Mouse (Mus musculus) liver, embryonic 14 days (tissue): Measurements from ENCODE around the gene Cct8. TPM values are rescaled to one million over a fixed set of nuclear protein-coding genes. Genes with fewer than 3 reads are reported as not detected.

Source experiments
- polyA plus RNA-seq: library from polyadenylated mRNA; depleted of rRNA; stranded (reverse); fragments of >200 nt; gene quantifications from 2 replicates; pipeline ENCODE4 v1.2.3, GENCODE M21; 2012; rRNA removed

Gene Cct8
- polyA plus RNA-seq: 122 and 135 TPM in 2 replicates

GRCm38 (mm10) chr16:87495716-87496447 is at the start of gene Cct8:
Gene Cct8, minus strand, starts transcription at chr16:87495873.

GRCm38 (mm10) chr16:87454419-87455179 is 41.1 kb downstream of the Cct8 start, which contains the start of gene Usp16:
Gene Usp16, plus strand, starts transcription at chr16:87454703.

GRCm38 (mm10) chr16:87440184-87440686 is 55.4 kb downstream of the Cct8 start, which contains the start of gene Rwdd2b:
Gene Rwdd2b, minus strand, starts transcription at chr16:87440573.

Other genes with a start within 250 kb of the Cct8 start
- 5.1 and 6.1 TPM in 2 replicates for gene N6amt1, start 141.7 kb downstream of the Cct8 start, polyA plus RNA-seq
- gene Ltn1, start 63.3 kb downstream of the Cct8 start, polyA plus RNA-seq: 4.5 and 5.5 TPM in 2 replicates
- 3.0 and 3.5 TPM in 2 replicates for gene Rwdd2b, start 55.3 kb downstream of the Cct8 start, polyA plus RNA-seq
- 17.0 and 17.8 TPM in 2 replicates for gene Usp16, start 41.2 kb downstream of the Cct8 start, polyA plus RNA-seq
- gene Map3k7cl, start 57.5 kb upstream of the Cct8 start, polyA plus RNA-seq: 0.05 and 0.23 TPM in 2 replicates
- 5.6 and 6.8 TPM in 2 replicates for gene Bach1, start 203.1 kb upstream of the Cct8 start, polyA plus RNA-seq